Comparison of ENCODE assay signal across 32 mouse cellular contexts in genomic region chr6:71728306-71728705, GRCm38 (mm10). TPM values are rescaled to one million over a fixed set of nuclear protein-coding genes. Genes with fewer than 3 reads are reported as not detected.
DNase-seq lines count a peak whose midpoint lies in the region; ATAC-seq and TF ChIP-seq lines count a peak whose summit lies in the region.
"Had no signal": no experiment of that assay in that cellular context is flagged by ENCODE, and none has a peak within 500 bp of the region (broad histone marks: within the 10 kb centered on the region; RNA-seq: fewer than 3 reads in every experiment).

No protein-coding gene starts in this region.

- in situ Hi-C loops in Patski (cut with MboI; ENCODE audit: low pct_unique_long_range_greater_than_20kb): no loop called here

- POLR2A ChIA-PET in Patski (lab: Charles Lee): no interaction called here

- H3K4me2 ChIP-seq in hindbrain, embryonic 16.5 days (ENCODE audit: low read length): no peak overlapping the region
- no peak overlapping the region for H3K4me2 ChIP-seq in forebrain, embryonic 13.5 days
- H3K4me2 ChIP-seq: embryonic facial prominence, embryonic 15.5 days; forebrain, embryonic 15.5 days; heart, embryonic 15.5 days; hindbrain, embryonic 14.5 days; liver, embryonic 15.5 days had no signal

- no peaks in the 10 kb centered on the region for H3K4me1 ChIP-seq in kidney, adult 2 months (ENCODE audit: control insufficient read depth, insufficient read depth, low read length)
- H3K4me1 ChIP-seq in hindbrain, embryonic 16.5 days (ENCODE audit: control insufficient read depth, insufficient read depth, low read depth, low read length): 0 out of 2 replicates have a peak, but pooled peaks cover 3% of the 10 kb centered on the region
- peaks cover 4% of the 10 kb centered on the region; the same call in 1 of the 2 replicates for H3K4me1 ChIP-seq in forebrain, embryonic 13.5 days
- H3K4me1 ChIP-seq: embryonic facial prominence, embryonic 15.5 days; forebrain, embryonic 15.5 days; liver, embryonic 15.5 days had no signal

- no peak for TF ChIP-seq CTCF in kidney, adult 2 months (conservative IDR thresholded peaks at IDR 0.05; ENCODE audit: insufficient read depth, insufficient read length, low read depth, low read length)
- no peak for TF ChIP-seq CTCF in Patski (IDR thresholded peaks at IDR 0.05)

- CTCF ChIA-PET in Patski (lab: Charles Lee): no interaction called here

- no peaks in the 10 kb centered on the region for H3K27me3 ChIP-seq in kidney, adult 2 months (replicated peaks; ENCODE audit: control insufficient read depth, insufficient read depth, low read length)
- no peaks in the 10 kb centered on the region for H3K27me3 ChIP-seq in Patski
- H3K27me3 ChIP-seq in hindbrain, embryonic 16.5 days (replicated peaks; ENCODE audit: control insufficient read depth, insufficient read depth, low read length): no peaks in the 10 kb centered on the region
- no peaks in the 10 kb centered on the region for H3K27me3 ChIP-seq in forebrain, embryonic 13.5 days
- H3K27me3 ChIP-seq: embryonic facial prominence, embryonic 15.5 days; forebrain, embryonic 15.5 days; heart, embryonic 15.5 days; liver, embryonic 15.5 days had no signal

- TF ChIP-seq POLR2A in kidney, adult 2 months (IDR thresholded peaks at IDR 0.05; ENCODE audit: low read depth, low read length): no peak

- H3K36me3 ChIP-seq in kidney, adult 2 months (ENCODE audit: control insufficient read depth, insufficient read depth, low read length): no peaks in the 10 kb centered on the region
- H3K36me3 ChIP-seq in hindbrain, embryonic 16.5 days (ENCODE audit: control insufficient read depth, insufficient read depth, low read length): no peaks in the 10 kb centered on the region
- no peaks in the 10 kb centered on the region for H3K36me3 ChIP-seq in forebrain, embryonic 13.5 days (ENCODE audit: poor library complexity, severe bottlenecking)
- H3K36me3 ChIP-seq: embryonic facial prominence, embryonic 10.5 days; embryonic facial prominence, embryonic 15.5 days; forebrain, embryonic 15.5 days; G1E; heart, embryonic 15.5 days; liver, embryonic 15.5 days had no signal

- 46% methylated on average over 3 of the region's 3 CpGs for WGBS in kidney, adult 2 months
- WGBS in hindbrain, embryonic 16.5 days: 79% methylated on average over 3 of the region's 3 CpGs
- 81% methylated on average over 3 of the region's 3 CpGs for WGBS in forebrain, embryonic 13.5 days

- peak; percentile 55 for DNase-seq in cerebellum, adult 9-10 months
- DNase-seq in cerebellum, postnatal 10 days: no peak
- peak; percentile 12 for DNase-seq in kidney, adult 2 months
- no peak for DNase-seq in kidney, adult 18-20 months
- peak; percentile 46 for DNase-seq in Patski (ENCODE audit: low read depth, low spot score)
- peak; percentile 43 for DNase-seq in lung, postnatal 10 days
- DNase-seq: adrenal gland, postnatal 14 days; cerebellum, adult 11-12 months; cerebellum, postnatal 14 days; gastrocnemius, postnatal 25 days; heart, adult 2 months; kidney, adult 8-10 months; kidney, postnatal 4 days; layer of hippocampus, adult 9-11 months; liver; right cerebral cortex, postnatal 4 days; thymus, adult 18-20 months; thymus, postnatal 25 days had no signal

- no peak overlapping the region for H3K27ac ChIP-seq in kidney, adult 2 months (ENCODE audit: insufficient read depth, low read depth, low read length)
- H3K27ac ChIP-seq in hindbrain, embryonic 16.5 days (ENCODE audit: low read depth, low read length): no peak overlapping the region
- H3K27ac ChIP-seq in forebrain, embryonic 13.5 days: no peak overlapping the region
- H3K27ac ChIP-seq: embryonic facial prominence, embryonic 10.5 days; embryonic facial prominence, embryonic 15.5 days; forebrain, embryonic 15.5 days; heart, adult 2 months; heart, embryonic 15.5 days; hindbrain, embryonic 14.5 days; kidney, postnatal 0 days; liver, embryonic 15.5 days; macrophage; stomach, postnatal 0 days had no signal

- ATAC-seq in Patski: no peak
- no peak for ATAC-seq in hindbrain, embryonic 16.5 days
- no peak for ATAC-seq in forebrain, embryonic 13.5 days
- ATAC-seq: forebrain, embryonic 15.5 days; inflammation-experienced regulatory T-cells, adult 6 months; midbrain, embryonic 16.5 days had no signal

- H3K9ac ChIP-seq in hindbrain, embryonic 16.5 days (ENCODE audit: low read depth, low read length): no peak overlapping the region
- no peak overlapping the region for H3K9ac ChIP-seq in forebrain, embryonic 13.5 days
- H3K9ac ChIP-seq: embryonic facial prominence, embryonic 15.5 days; forebrain, embryonic 15.5 days; heart, embryonic 15.5 days; hindbrain, embryonic 14.5 days; liver, embryonic 15.5 days had no signal

- no peaks in the 10 kb centered on the region for H3K9me3 ChIP-seq in hindbrain, embryonic 16.5 days (ENCODE audit: control insufficient read depth, low read length)
- no peaks in the 10 kb centered on the region for H3K9me3 ChIP-seq in forebrain, embryonic 13.5 days (replicated peaks)
- H3K9me3 ChIP-seq: embryonic facial prominence, embryonic 10.5 days; embryonic facial prominence, embryonic 15.5 days; forebrain, embryonic 15.5 days; G1E; heart, embryonic 15.5 days; liver, embryonic 15.5 days had no signal

- no peak overlapping the region for H3K4me3 ChIP-seq in kidney, adult 2 months (ENCODE audit: insufficient read depth, low read depth, low read length)
- no peak overlapping the region for H3K4me3 ChIP-seq in hindbrain, embryonic 16.5 days (ENCODE audit: low read length)
- no peak overlapping the region for H3K4me3 ChIP-seq in forebrain, embryonic 13.5 days
- H3K4me3 ChIP-seq: embryonic facial prominence, embryonic 10.5 days; embryonic facial prominence, embryonic 15.5 days; forebrain, embryonic 15.5 days; heart, adult 2 months; heart, embryonic 15.5 days; liver, embryonic 15.5 days had no signal

RNA-seq across cellular contexts. Expression of gene Reep1, which starts 20.9 kb away (rescaled TPM):
- 0.61 and 1.5 TPM in 2 replicates for polyA plus RNA-seq in kidney, adult 2 months (2012; rRNA removed)
- polyA plus RNA-seq in Patski (2021): 2.0 TPM
- 304 and 342 TPM in 2 replicates for polyA plus RNA-seq in hindbrain, embryonic 16.5 days (2015; fragmentation: Nextera tagmentation; extraction: Ambion mirVana)
- 102 and 117 TPM in 2 replicates for polyA plus RNA-seq in forebrain, embryonic 13.5 days (2015; fragmentation: Nextera tagmentation; extraction: Ambion mirVana)
- polyA plus RNA-seq: G1E, macrophage had no signal

Comparison
In these comparisons a context has a peak if more than half of its experiments do, and no peak if none do; other contexts are left out.
1. DNase-seq: peak in cerebellum, adult 9-10 months (single experiment), kidney, adult 2 months (single experiment), Patski (single experiment) and lung, postnatal 10 days (single experiment); none in cerebellum, postnatal 10 days (0 of 2) and kidney, adult 18-20 months (single experiment).
2. RNA of gene Reep1, which starts 20.9 kb away (polyA plus RNA-seq): 304 to 342 TPM in hindbrain, embryonic 16.5 days and 102 to 117 TPM in forebrain, embryonic 13.5 days; 2.0 TPM in Patski (single experiment) and 0.61 to 1.5 TPM in kidney, adult 2 months; every median in the first group is over 10 times any median in the second.